Mouse (Mus musculus) layer of hippocampus, postnatal 10 days (tissue): Measurements from ENCODE around the gene Defb6. TPM values are rescaled to one million over a fixed set of nuclear protein-coding genes. Genes with fewer than 3 reads are reported as not detected.

ENCODE experiments used
- DNase-seq, 2 experiments: peaks; one replicate each; pipeline ENCODE4 v3.0.0; 2021; ENCODE audit warnings: low spot score in 2 of 2
- long read RNA-seq: library from polyadenylated mRNA; stranded (forward); transcript quantifications from one replicate; pipeline ENCODE4 v2.0.0, GENCODE M21; 2023
- total RNA-seq, 2 experiments: library from RNA; stranded (reverse); gene quantifications; 2 replicates each; pipeline ENCODE4 v1.2.3; 2021

The Defb6 gene
- total RNA-seq = not detected
- long read RNA-seq = 0 reads

- DNase-seq = no peak
These were observed at the start of gene Defb6 for GRCm38 (mm10) chr8:19225161-19225560. TSS of gene Defb6 (plus strand) at chr8:19225478.

- no peak for DNase-seq
These were observed 12.8 kb downstream of the Defb6 start for GRCm38 (mm10) chr8:19238101-19238500.

GRCm38 (mm10) chr8:19239616-19240015 is 14.3 kb downstream of the Defb6 start, which contains the start of gene Defb46:
TSS of gene Defb46 (plus strand) at chr8:19239916.
- DNase-seq = no peak

GRCm38 (mm10) chr8:19247280-19247679 is 22.0 kb downstream of the Defb6 start, which contains the start of gene Defb5:
TSS of gene Defb5 (plus strand) at chr8:19247580.
- DNase-seq = no peak

GRCm38 (mm10) chr8:19258136-19258535 is 32.9 kb downstream of the Defb6 start:
- no peak for DNase-seq

GRCm38 (mm10) chr8:19259667-19260066 is 34.4 kb downstream of the Defb6 start:
- DNase-seq = no peak

Other genes with a start within 250 kb of the Defb6 start
- gene Defb40, start 247.2 kb upstream of the Defb6 start, total RNA-seq = not detected
- not detected for gene Defb37, start 234.4 kb upstream of the Defb6 start, total RNA-seq
- not detected for gene Defb38, start 198.9 kb upstream of the Defb6 start, total RNA-seq
- gene Defb39, start 160.7 kb upstream of the Defb6 start, total RNA-seq = not detected
- not detected for gene Defb12, start 110.6 kb upstream of the Defb6 start, total RNA-seq
- not detected for gene Defb34, start 101.7 kb upstream of the Defb6 start, total RNA-seq
- not detected for gene Gm45826, start 84.7 kb upstream of the Defb6 start, total RNA-seq
- not detected for gene Defb14, start 31.1 kb upstream of the Defb6 start, total RNA-seq
- not detected for gene Defb4, start 26.8 kb upstream of the Defb6 start, total RNA-seq
- not detected for gene Defb46, start 14.4 kb downstream of the Defb6 start, total RNA-seq
- not detected for gene Defb5, start 22.1 kb downstream of the Defb6 start, total RNA-seq
- gene Defb3, start 67.9 kb downstream of the Defb6 start, total RNA-seq = not detected
- gene Defb8, start 222.1 kb downstream of the Defb6 start, total RNA-seq = not detected